Mouse (Mus musculus) CD4-positive, CD25-positive, alpha-beta regulatory T cell, adult 4 months (primary cell): ENCODE results near the gene Tbc1d2b. TPM values are rescaled to one million over a fixed set of nuclear protein-coding genes. Genes with fewer than 3 reads are reported as not detected.

Source experiments
- ATAC-seq: one replicate; pipeline ENCODE4 v1.8.0; 2017
- polyA plus RNA-seq, 2 experiments: library from polyadenylated mRNA; unstranded; fragments of 100-300 nt; shearing (Covaris generic); gene quantifications; one replicate each; pipeline ENCODE4 v1.2.1; 2017

Tbc1d2b gene
- 10 to 100 TPM; 11.3 to 12.1 TPM for polyA plus RNA-seq

- ATAC-seq, result peak; percentile 74
Measured at GRCm38 (mm10) chr9:90270193-90270943, at the start of gene Tbc1d2b. Gene Tbc1d2b (minus strand): TSS chr9:90270804.

DNA sequence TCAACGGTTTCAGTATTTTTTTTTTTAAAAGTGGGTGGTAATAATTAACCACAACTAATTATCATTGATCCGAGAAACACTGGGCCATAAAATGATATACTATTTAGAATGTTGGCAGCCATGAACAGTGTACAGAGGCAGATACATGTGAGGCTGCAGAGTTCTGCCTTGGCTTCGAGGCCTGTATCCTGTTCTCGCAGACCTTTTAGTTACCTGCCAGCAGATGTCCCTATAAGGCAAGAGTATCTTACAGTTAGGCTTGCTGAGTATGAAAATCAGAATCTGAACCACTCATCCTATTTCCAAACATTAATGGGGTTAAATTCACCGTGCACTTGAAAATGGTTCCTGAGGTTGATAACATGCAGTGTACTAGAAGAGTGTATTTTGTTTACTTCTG, 45.7 kb upstream of the Tbc1d2b start:
- ATAC-seq, result no peak

DNA sequence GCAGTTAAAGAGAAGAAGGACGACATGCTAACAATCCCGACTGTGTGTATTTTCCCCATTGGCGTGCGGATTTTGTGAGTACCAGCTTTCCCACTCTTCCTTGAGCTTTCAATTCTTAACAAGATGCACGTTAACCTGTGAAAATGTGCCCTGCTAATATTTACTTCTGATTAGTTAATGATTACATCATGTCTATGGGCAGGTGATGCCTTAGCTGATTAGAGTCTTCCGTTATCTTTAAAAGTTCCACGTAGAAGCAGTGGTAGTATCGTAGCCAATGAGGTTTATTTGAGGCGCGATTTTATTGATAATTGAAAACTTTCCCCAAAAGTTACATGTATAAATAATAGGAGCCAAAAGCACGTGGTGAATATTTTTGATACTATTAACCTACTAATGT, 45.1 kb upstream of the Tbc1d2b start:
- ATAC-seq, result no peak

GRCm38 (mm10) chr9:90304254-90304653, 33.6 kb upstream of the Tbc1d2b start:
- ATAC-seq, result no peak

DNA sequence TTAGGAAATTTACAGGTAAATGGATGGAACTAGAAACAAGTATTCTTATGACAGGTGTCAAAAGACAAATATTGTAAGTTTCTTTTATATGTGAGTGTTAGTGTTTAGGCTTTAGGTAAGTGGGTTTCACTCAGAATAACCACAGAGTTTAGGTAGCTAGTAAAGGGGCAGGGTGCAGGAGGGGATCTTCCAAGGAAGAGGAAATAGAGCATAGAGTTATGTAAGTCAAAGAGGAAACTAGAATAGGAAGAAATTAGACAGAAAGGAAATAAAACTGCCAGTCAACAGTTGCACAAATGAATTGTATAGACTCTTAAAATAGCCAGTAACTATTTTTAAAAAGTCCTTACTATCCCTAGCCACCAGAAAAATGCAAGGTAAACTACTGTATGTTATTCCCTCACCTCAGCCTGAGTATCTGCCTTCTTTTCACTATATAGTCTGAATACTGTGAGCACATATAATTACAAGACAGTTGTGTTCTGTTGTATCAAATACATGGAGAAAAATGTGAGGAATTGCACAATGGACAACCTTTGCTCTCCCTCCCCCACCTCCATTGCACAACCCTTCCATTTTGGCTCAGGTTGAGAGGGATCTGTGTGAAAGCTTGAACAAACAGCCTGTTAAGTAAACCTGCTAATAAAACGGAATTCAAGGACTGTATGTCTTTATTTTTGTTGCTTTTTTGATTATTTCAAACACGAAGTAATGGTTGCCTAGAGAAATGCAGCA, 32.7 kb upstream of the Tbc1d2b start:
- no peak for ATAC-seq

GRCm38 (mm10) chr9:90302670-90303069, 32.1 kb upstream of the Tbc1d2b start:
- ATAC-seq, result no peak

DNA sequence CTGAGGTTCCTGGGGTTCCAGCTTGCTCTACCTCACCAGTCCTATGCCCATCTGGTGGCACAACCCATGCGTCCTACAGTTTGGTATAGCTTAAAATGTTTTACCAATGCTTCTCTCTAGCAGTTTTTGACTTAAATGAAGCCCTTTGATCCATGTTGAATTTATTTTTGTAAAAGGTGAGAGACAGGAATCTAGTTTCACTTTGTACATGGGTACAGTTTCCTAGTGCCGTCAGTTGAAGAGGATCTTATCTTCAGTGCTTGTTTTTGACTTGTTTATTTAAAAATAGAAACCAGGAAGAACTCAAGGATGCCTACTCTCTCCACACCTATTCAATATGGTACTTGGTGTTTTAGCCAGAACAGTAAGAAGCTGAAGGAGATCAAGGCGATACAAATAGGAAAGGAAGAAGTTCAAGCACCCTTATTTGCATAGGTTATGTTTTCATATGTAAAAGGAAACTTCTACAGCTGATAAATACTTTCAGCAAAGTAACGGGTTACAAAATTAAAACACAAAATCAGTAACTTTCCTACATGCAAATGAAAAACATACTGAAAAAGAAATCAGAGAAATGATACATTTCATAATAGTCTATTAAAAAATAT, 30.6 kb upstream of the Tbc1d2b start:
- ATAC-seq, result peak; percentile 80

DNA sequence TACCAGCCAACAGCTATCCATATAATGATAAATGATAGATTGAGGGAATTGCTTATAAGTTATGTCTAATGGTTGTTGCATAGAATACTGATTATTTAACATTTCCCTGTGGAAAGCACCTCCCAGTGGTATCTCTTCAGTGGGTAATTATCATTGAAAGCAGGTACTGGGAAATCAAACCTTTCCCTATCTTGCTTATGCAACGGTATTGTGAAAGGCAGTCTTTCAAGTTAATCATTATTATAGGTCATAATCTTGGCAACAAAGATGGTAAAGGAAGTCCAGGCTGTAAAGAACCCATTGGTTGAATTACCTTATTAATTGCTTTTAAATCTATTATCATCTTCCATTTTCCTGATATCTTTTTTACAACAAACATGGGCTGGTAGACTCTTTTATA, 27.0 kb upstream of the Tbc1d2b start:
- ATAC-seq, result no peak

- ATAC-seq, result no peak
Measured at GRCm38 (mm10) chr9:90293641-90294398, 23.2 kb upstream of the Tbc1d2b start.

GRCm38 (mm10) chr9:90278397-90278796, 7.8 kb upstream of the Tbc1d2b start:
- ATAC-seq, result no peak

- no peak for ATAC-seq
Measured at GRCm38 (mm10) chr9:90277884-90278283, 7.3 kb upstream of the Tbc1d2b start.

GRCm38 (mm10) chr9:90276779-90277178, 6.2 kb upstream of the Tbc1d2b start:
- no peak for ATAC-seq

DNA sequence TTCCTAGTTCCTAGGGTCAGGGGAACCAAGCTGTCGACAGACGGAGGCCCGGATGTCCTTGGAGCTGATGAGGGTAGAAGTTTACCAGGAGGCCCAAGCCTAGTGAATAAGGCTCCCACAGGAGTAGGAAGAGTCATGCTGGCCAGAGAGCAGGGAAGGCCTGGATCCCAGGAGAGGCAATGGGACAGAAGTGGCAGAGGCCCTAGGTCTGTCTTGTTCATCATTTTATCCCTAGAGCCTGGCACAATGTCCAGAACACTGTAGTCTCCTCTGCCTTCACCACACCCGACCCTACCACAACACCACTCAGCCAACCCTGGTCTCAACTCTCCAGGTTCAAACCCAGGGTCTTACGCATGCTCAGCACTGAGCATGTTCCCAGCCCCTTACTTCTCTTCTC, 5.3 kb upstream of the Tbc1d2b start:
- ATAC-seq, result no peak

DNA sequence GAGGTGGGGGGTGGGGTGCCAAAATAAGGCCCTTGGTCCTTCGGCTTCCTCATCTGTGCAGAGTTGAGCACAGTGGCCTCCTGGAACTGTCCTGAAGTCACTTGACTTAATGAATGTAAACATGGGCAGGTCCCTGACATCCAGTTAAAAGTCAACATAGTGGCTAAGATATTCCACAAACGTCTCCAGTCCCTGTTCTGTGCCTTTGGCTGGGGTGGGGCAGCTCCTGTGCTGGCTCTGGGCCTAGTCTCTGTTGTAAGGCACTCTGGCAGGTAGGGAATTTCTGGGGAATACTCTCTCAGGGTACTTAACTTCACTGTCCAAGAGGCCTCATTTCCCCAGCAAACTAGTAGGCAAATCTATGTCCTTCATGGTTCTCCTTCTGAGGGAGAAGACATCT, 4.9 kb upstream of the Tbc1d2b start:
- no peak for ATAC-seq

DNA sequence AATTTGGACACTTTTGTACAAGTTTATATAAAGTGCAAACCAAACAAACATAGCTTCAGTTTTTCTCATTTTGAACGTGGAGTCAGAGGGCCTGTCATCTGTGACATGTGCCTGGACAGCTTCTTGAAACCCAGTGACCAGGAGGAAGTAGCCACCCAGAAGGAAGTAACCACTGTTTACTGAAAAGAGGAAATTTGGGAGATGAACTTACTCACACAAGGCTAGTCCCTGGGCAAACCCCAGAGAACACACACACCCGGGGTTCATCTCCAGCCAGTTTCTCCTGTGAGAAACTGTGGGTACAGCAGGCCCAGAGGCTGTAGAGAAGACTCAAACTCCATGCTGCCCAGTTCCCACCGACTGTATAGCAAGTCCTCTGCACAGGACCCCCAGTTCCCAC, 3.9 kb upstream of the Tbc1d2b start:
- no peak for ATAC-seq

GRCm38 (mm10) chr9:90272346-90272745, 1.7 kb upstream of the Tbc1d2b start:
- ATAC-seq, result no peak

- ATAC-seq, result no peak
Measured at GRCm38 (mm10) chr9:90271541-90272090, 1.0 kb upstream of the Tbc1d2b start.

GRCm38 (mm10) chr9:90270944-90271295, 316 bp upstream of the Tbc1d2b start:
- ATAC-seq, result peak; percentile 43

- peak; percentile 40 for ATAC-seq
Measured at GRCm38 (mm10) chr9:90269011-90269681, 1.5 kb downstream of the Tbc1d2b start.

GRCm38 (mm10) chr9:90266926-90267325, 3.7 kb downstream of the Tbc1d2b start:
- no peak for ATAC-seq

- ATAC-seq, result no peak
Measured at GRCm38 (mm10) chr9:90266059-90266458, 4.5 kb downstream of the Tbc1d2b start.
